In genomic region chr1:186749675-186750283, GRCm38 (mm10) we compare ENCODE assay signal across 8 mouse cellular contexts. TPM values are rescaled to one million over a fixed set of nuclear protein-coding genes. Genes with fewer than 3 reads are reported as not detected.
DNase-seq lines count a peak whose midpoint lies in the region; ATAC-seq lines count a peak whose summit lies in the region.

No protein-coding gene starts in this region.

- H3K4me3 ChIP-seq in lung, embryonic 16.5 days (ENCODE audit: low read length): peak overlapping the region; percentile 77
- H3K4me3 ChIP-seq in hindbrain, embryonic 10.5 days: peak overlapping the region; percentile 81
- peak overlapping the region; percentile 89 for H3K4me3 ChIP-seq in macrophage (ENCODE audit: inconsistent target)

- DNase-seq in lung, postnatal 14 days: no peak
- DNase-seq in cerebellum, adult 8-10 months: peak; percentile 19
- no peak for DNase-seq in hindbrain, embryonic 10.5 days (ENCODE audit: low spot score)
- no peak for DNase-seq in urinary bladder, postnatal 10 days (ENCODE audit: low spot score)
- DNase-seq in ovary, adult 18-20 months (ENCODE audit: low spot score): no peak
- DNase-seq in gastrocnemius, adult 8-10 months (ENCODE audit: low spot score in 2 of 2): no peak

- peak; percentile 59 for ATAC-seq in lung, embryonic 16.5 days (ENCODE audit: low read depth)

- no peaks in the 10 kb centered on the region for H3K9me3 ChIP-seq in lung, embryonic 16.5 days (ENCODE audit: control insufficient read depth, low read length)
- no peaks in the 10 kb centered on the region for H3K9me3 ChIP-seq in hindbrain, embryonic 10.5 days

- H3K9ac ChIP-seq in lung, embryonic 16.5 days (ENCODE audit: low read length): peak overlapping the region; percentile 82

- peaks cover 15% of the 10 kb centered on the region; the same call in 1 of the 2 replicates for H3K4me1 ChIP-seq in lung, embryonic 16.5 days (replicated peaks; ENCODE audit: control insufficient read depth, insufficient read depth, low read length)
- H3K4me1 ChIP-seq in hindbrain, embryonic 10.5 days (replicated peaks): peaks cover 19% of the 10 kb centered on the region

- peak overlapping the region; percentile 73; the same call in 1 of the 2 replicates for H3K27ac ChIP-seq in lung, embryonic 16.5 days (ENCODE audit: low read length)
- H3K27ac ChIP-seq in hindbrain, embryonic 10.5 days: peak overlapping the region; percentile 95
- peak overlapping the region; percentile 57 for H3K27ac ChIP-seq in macrophage

- no peaks in the 10 kb centered on the region for H3K27me3 ChIP-seq in lung, embryonic 16.5 days (ENCODE audit: control insufficient read depth, insufficient read depth, low read depth, low read length)
- no peaks in the 10 kb centered on the region for H3K27me3 ChIP-seq in hindbrain, embryonic 10.5 days (ENCODE audit: insufficient read depth, poor library complexity, severe bottlenecking)

- H3K4me2 ChIP-seq in lung, embryonic 16.5 days (ENCODE audit: low read depth, low read length): peak overlapping the region; percentile 66

- H3K36me3 ChIP-seq in lung, embryonic 16.5 days (ENCODE audit: control insufficient read depth, insufficient read depth, low read length): no peaks in the 10 kb centered on the region; the same call in 1 of the 2 replicates
- H3K36me3 ChIP-seq in hindbrain, embryonic 10.5 days: peaks cover 13% of the 10 kb centered on the region; the same call in 1 of the 2 replicates
- H3K36me3 ChIP-seq in macrophage (ENCODE audit: inconsistent target): no peaks in the 10 kb centered on the region

- H3K79me2 ChIP-seq in macrophage (ENCODE audit: inconsistent target): peaks cover 42% of the 10 kb centered on the region

- WGBS in lung, embryonic 16.5 days: 28% methylated on average over 10 of the region's 10 CpGs
- 39% methylated on average over 10 of the region's 10 CpGs for WGBS in hindbrain, embryonic 10.5 days
- WGBS in macrophage (ENCODE audit: missing documents): 41% methylated on average over 9 of the region's 10 CpGs

RNA-seq across cellular contexts. Expression of gene Rrp15, which starts 0.6 kb away (rescaled TPM):
- 50.8 and 56.4 TPM in 2 replicates for polyA plus RNA-seq in lung, embryonic 16.5 days (2015; fragmentation: Nextera tagmentation; extraction: Ambion mirVana)
- polyA plus RNA-seq in hindbrain, embryonic 10.5 days (2016; fragmentation: Nextera tagmentation; extraction: Ambion mirVana): 63.3 and 77.4 TPM in 2 replicates
- total RNA-seq in macrophage (2018; cell fraction: chromatin; rRNA removed): 10 to 100 TPM in 4 of 26 experiments, 1 to 10 TPM in 22; 3.1 to 13.9 (median 7.5) TPM
- 10 to 100 TPM in 3 of 26 experiments, 1 to 10 TPM in 23; 5.4 to 11.4 (median 8.0) TPM for total RNA-seq in macrophage (2018; cell fraction: cytosol; rRNA removed)
- 10 to 100 TPM in 2 of 26 experiments, 1 to 10 TPM in 24; 2.2 to 21.0 (median 4.9) TPM for total RNA-seq in macrophage (2018; cell fraction: nucleus; rRNA removed)
- polyA plus RNA-seq in macrophage (2018): 7.4 to 26.7 TPM (median 15.2 TPM) in 3 replicates
- 10 to 100 TPM in 2 of 4 experiments, 1 to 10 TPM in 2; 8.2 to 11.9 (median 10.1) TPM for total RNA-seq in gastrocnemius, adult 8-10 months (2022)

RNA-seq across cellular contexts. Expression of gene Tgfb2, which starts 44.0 kb away (rescaled TPM):
- polyA plus RNA-seq in lung, embryonic 16.5 days (2015; fragmentation: Nextera tagmentation; extraction: Ambion mirVana): 102 and 106 TPM in 2 replicates
- 13.5 and 16.1 TPM in 2 replicates for polyA plus RNA-seq in hindbrain, embryonic 10.5 days (2016; fragmentation: Nextera tagmentation; extraction: Ambion mirVana)
- total RNA-seq in macrophage (2018; cell fraction: chromatin; rRNA removed): 1 to 10 TPM in 3 of 26 experiments, under 1 TPM in 14, not detected in 9; 0.13 to 3.0 (median 0.21) TPM
- under 1 TPM in 10 of 26 experiments, not detected in 16; under 0.01 to 0.44 (median 0.04) TPM for total RNA-seq in macrophage (2018; cell fraction: cytosol; rRNA removed)
- 1 to 10 TPM in 4 of 26 experiments, under 1 TPM in 13, not detected in 9; 0.13 to 2.5 (median 0.21) TPM for total RNA-seq in macrophage (2018; cell fraction: nucleus; rRNA removed)
- 0.04 to 0.20 TPM in 2 of 3 replicates, not detected in the other for polyA plus RNA-seq in macrophage (2018)
- total RNA-seq in gastrocnemius, adult 8-10 months (2022): 10 to 100 TPM; 18.5 to 23.3 (median 22.2) TPM

Comparison
In these comparisons a context has a peak if more than half of its experiments do, and no peak if none do; other contexts are left out.
1. RNA of gene Tgfb2, which starts 44.0 kb away (polyA plus RNA-seq): 102 to 106 TPM in lung, embryonic 16.5 days and 13.5 to 16.1 TPM in hindbrain, embryonic 10.5 days; 0.04 to 0.20 TPM in macrophage; every median in the first group is over 10 times any median in the second.
2. Peak in every context shown above with its lines, with median percentiles within 50 percentile points of each other: H3K27ac ChIP-seq and H3K4me3 ChIP-seq.